Mouse (Mus musculus): Measurements from ENCODE around the gene Fras1.
A peak's percentile ranks its signal among the peaks of the same experiment; 100 is the strongest.

Gene Fras1

GRCm38 (mm10) chr5:96373567-96373985 lies at the start of gene Fras1:
Gene Fras1, plus strand, starts transcription at chr5:96373955.
- DNase-seq (ENCODE audit: low spot score), result no peak

DNA sequence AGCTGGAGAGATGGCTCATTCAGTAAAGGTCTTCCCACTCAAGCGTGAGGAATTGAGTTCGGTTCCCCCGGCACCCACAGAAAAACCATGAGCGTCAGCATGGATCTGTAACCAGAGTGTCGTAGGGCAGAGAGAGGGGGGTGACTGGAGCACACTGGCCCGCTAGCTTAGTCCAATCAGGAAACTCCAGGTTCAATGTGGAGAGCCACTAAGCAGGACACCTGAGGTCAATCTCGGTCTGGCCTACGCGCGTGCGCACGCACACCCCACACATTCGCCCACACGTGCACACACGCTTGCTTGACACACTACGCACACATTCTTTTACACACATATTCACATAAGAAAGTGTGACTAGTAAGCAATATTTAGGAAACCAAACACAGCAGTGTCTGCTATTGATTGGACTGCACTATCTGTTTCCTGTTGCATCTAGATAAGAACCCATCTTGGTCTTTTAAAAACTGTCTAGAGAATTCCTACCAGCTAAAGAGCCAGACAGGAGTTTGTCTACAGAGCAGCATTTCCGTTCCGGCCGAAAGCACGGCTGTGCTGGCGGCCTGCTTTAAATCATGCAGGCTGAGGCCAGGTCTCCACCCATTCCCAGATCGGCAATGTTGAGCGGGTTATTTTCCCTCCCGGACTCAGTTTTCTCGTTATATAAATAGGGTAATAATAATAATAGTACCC lies 42.6 kb upstream of the Fras1 start:
- no peak for DNase-seq (ENCODE audit: low spot score)

- no peak for DNase-seq (ENCODE audit: low spot score)
These were observed 42.1 kb upstream of the Fras1 start for GRCm38 (mm10) chr5:96331738-96332070.

GRCm38 (mm10) chr5:96333963-96334362 lies 39.8 kb upstream of the Fras1 start:
- peak; percentile 35 for DNase-seq (ENCODE audit: low spot score)

- no peak for DNase-seq (ENCODE audit: low spot score)
These were observed 33.2 kb upstream of the Fras1 start for GRCm38 (mm10) chr5:96340564-96340963.

DNA sequence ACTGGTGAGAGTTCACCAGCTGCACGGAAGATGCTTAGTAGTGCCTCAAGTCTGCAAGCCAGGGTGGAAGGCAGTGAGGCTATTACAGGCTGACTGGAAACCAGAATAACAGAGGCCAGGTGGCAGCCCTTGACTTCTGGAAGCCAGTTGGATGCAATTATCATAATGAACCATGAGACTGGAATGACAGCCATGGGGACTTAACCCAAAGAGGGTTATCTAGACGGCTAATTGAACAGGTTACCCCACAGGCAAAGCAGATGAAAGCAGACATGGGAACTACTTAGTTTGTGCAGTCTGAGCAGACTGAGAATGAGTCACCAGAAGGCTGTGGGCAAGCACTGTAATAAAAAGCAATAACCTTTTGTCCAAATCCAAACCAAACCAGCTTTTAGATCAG lies 28.8 kb upstream of the Fras1 start:
- no peak for DNase-seq (ENCODE audit: low spot score)

GRCm38 (mm10) chr5:96351963-96352362 lies 21.8 kb upstream of the Fras1 start:
- DNase-seq (ENCODE audit: low spot score), result no peak

GRCm38 (mm10) chr5:96363950-96364349 lies 9.8 kb upstream of the Fras1 start:
- DNase-seq (ENCODE audit: low spot score), result no peak

DNA sequence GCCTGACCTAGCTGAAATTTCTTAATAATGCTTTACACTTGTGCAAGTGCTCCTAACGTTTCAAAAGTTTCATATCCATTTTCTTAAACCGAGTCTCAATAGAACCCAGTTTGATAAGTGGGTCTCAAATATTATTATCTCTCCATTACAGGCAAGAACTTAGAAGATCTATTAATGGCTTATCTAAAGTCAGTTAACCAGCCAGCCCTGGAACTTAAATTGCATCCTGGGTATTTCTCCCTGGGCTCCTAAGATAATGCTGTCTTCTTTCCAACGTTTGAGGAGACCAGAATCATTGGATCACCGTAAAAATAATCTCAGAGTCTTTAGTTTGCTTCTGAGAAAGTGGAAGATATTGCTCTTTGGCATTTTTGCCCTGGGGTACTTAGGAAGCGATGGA lies 8.2 kb upstream of the Fras1 start:
- DNase-seq (ENCODE audit: low spot score), result no peak

- no peak for DNase-seq (ENCODE audit: low spot score)
These were observed 6.5 kb upstream of the Fras1 start for GRCm38 (mm10) chr5:96367260-96367659.

DNA sequence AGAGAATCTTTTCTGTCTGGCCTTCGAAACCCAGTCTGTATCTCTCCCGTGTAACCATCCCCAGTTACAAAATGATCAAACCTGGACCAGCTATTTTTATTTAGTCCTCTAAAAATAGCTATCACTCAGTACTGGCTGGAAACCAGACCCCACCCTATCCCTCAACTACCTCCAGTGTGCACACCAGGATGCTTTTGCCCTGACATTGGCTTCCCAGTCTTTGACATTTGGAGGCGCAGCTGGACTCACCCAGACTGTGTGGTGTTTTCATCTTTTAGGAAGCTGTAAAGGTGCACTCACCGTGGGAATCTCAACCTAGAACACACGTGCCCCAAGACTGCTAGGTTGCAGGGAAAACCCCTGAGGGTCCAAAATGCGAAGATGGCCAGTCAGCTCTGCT lies 649 bp upstream of the Fras1 start:
- DNase-seq (ENCODE audit: low spot score), result no peak

- DNase-seq (ENCODE audit: low spot score), result no peak
These were observed 489 bp downstream of the Fras1 start for GRCm38 (mm10) chr5:96373986-96374901.

- no peak for DNase-seq (ENCODE audit: low spot score)
These were observed 1.7 kb downstream of the Fras1 start for GRCm38 (mm10) chr5:96375391-96375831.

DNA sequence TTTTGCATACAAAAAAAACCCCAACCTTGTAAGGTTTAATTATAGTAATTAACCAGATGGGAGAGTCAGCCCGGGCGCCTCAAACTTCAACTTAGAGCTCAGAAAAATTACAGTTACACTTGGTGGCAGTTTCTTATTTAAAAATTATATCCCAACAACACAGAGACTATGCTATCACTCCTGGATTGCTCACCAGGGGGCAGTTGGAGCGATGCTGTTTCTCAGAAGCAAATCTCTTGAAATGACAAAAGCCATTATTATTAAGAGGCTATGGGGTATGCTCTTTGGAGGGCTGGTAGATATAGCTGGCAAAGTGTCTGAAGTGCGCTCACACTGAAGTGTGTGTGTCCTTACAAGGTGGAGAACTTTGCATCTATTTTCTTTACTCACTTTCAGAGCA lies 2.5 kb downstream of the Fras1 start:
- no peak for DNase-seq (ENCODE audit: low spot score)

DNA sequence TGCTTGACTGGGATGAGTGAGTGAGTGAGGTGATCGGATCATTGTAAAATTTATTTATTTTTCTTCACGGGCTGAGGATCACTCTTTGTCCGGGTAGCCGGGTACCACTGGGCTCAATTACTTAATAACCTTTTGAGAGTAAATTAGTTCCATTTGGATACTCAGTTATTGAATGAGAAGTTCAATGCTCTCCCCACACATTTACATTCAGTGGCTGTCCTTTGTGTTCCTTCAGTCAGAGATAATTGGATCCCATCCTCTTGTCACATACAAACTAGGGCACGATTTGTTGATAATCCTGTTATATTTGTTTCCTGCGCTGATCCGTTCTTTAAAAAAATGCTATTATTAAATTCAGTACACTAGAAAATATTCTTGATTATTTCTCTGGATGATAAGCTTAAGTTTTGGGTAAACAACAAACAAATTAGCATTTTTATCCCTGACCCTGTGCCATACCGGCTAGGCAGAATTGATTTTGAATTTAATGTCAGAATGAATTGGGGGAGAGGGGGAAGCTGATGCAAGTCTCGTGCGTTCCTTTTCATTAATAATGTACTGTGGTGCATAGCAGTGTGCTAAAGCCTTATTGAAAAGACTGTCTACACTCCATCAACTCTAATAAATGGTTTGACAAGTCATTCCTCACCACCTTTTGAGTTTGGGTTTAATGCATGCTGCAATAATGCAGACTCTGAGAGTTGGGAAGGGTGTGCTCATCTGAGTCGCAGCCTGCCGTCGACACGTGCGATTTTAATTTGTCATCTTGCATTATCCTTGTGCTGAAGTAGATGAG lies 12.6 kb downstream of the Fras1 start:
- DNase-seq (ENCODE audit: low spot score), result no peak

DNA sequence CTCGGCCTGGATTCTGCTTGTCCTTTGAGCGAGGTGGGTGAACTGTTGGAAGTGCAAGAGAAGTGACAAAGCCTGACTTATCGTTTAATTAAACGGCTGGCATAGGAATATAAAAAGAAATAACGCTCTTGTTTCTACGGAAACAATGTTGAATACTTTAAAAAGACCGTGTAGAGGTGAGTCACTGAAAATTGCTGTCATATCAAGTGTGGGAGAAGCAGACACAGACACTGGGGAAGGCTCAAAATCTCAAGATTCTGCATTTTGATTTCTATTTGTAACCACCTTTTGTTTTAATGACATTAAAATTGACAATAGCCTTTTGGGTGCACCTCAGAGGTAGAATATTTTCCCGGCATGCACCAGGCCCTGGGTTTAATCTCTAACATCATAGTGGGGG lies 14.6 kb downstream of the Fras1 start:
- DNase-seq (ENCODE audit: low spot score), result no peak

GRCm38 (mm10) chr5:96389963-96390623 lies 16.3 kb downstream of the Fras1 start:
- no peak for DNase-seq (ENCODE audit: low spot score)

GRCm38 (mm10) chr5:96391086-96391485 lies 17.3 kb downstream of the Fras1 start:
- DNase-seq (ENCODE audit: low spot score), result no peak

- DNase-seq (ENCODE audit: low spot score), result no peak
These were observed 21.2 kb downstream of the Fras1 start for GRCm38 (mm10) chr5:96394947-96395346.

GRCm38 (mm10) chr5:96395786-96396650 lies 22.3 kb downstream of the Fras1 start:
- DNase-seq (ENCODE audit: low spot score), result no peak

- no peak for DNase-seq (ENCODE audit: low spot score)
These were observed 28.8 kb downstream of the Fras1 start for GRCm38 (mm10) chr5:96402555-96402954.
